Mouse (Mus musculus) lung, postnatal 0 days (tissue): ENCODE measurements at regions not wholly inside any gene's neighbourhood (a gene's known extent, or its start where the extent isn't known, plus 50 kb on each side); places are given as distances from the start of the nearest gene placed in this dataset.

Experiments
- CTCF ChIP-seq: IDR thresholded peaks from 2 replicates; pipeline ENCODE4 v1.5.1; 2016; ENCODE audit warnings: antibody characterized with exemption, mild to moderate bottlenecking
- EP300 ChIP-seq: IDR thresholded peaks from 2 replicates; pipeline ENCODE4 v1.6.1; 2016; ENCODE audit warnings: antibody characterized with exemption, mild to moderate bottlenecking, control low read depth

DNA sequence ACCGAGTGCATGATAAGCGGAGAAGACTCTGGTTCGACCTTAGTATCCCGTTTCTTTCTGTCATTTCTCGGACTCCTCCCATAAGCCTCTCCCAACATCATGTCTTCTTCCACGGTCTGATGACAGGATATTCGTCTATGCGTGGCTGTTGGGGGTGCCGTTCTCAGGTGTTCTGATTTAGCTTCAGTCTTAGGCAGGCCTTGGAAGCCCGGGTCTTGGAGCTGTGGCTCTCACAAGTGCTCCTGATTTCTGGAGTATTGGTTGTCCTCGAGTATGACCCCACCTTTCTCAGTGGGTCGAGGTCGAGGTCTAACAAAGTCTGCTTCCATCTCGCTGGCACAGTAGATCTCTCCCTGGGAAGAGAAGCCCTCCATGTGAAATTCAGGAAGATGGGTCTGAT, 264.6 kb upstream of the Cnr1 start:
- TF ChIP-seq EP300 (no peak), CTCF (no peak)
